In genomic region chr11:35569957-35570356, GRCm38 (mm10) we compare ENCODE assay signal across 20 mouse cellular contexts.
"Had no signal": no experiment of that assay in that cellular context is flagged by ENCODE, and none has a peak within 500 bp of the region (broad histone marks: within the 10 kb centered on the region; RNA-seq: fewer than 3 reads in every experiment).

No protein-coding gene starts in this region.

- DNase-seq: kidney, postnatal 14 days; kidney, postnatal 4 days; liver; lung, adult 18-20 months; right cerebral cortex, adult 18-20 months; right cerebral cortex, postnatal 14 days; right cerebral cortex, postnatal 4 days; thymus, adult 2 months; thymus, postnatal 14 days; thymus, postnatal 4 days had no signal

- H3K4me1 ChIP-seq: liver, embryonic 12.5 days; liver, embryonic 15.5 days had no signal

- ATAC-seq: liver, embryonic 12.5 days; midbrain, embryonic 15.5 days had no signal

- H3K36me3 ChIP-seq: liver, embryonic 12.5 days; liver, embryonic 15.5 days; midbrain, embryonic 12.5 days; midbrain, embryonic 15.5 days; neural tube, embryonic 12.5 days; neural tube, embryonic 15.5 days had no signal

- H3K27ac ChIP-seq: limb, embryonic 10.5 days; limb, embryonic 13.5 days; liver, embryonic 12.5 days; liver, embryonic 15.5 days; macrophage; midbrain, embryonic 12.5 days; midbrain, embryonic 15.5 days; neural tube, embryonic 12.5 days; neural tube, embryonic 15.5 days; stomach, postnatal 0 days had no signal

- H3K4me2 ChIP-seq: limb, embryonic 13.5 days; liver, embryonic 12.5 days; liver, embryonic 15.5 days; midbrain, embryonic 12.5 days; midbrain, embryonic 15.5 days; neural tube, embryonic 12.5 days; neural tube, embryonic 15.5 days had no signal

- H3K9me3 ChIP-seq: limb, embryonic 10.5 days; limb, embryonic 13.5 days; liver, embryonic 12.5 days; liver, embryonic 15.5 days; midbrain, embryonic 12.5 days; midbrain, embryonic 15.5 days; neural tube, embryonic 12.5 days; neural tube, embryonic 15.5 days had no signal

- H3K4me3 ChIP-seq: limb, embryonic 10.5 days; limb, embryonic 13.5 days; liver, embryonic 12.5 days; liver, embryonic 15.5 days; midbrain, embryonic 12.5 days; midbrain, embryonic 15.5 days; neural tube, embryonic 12.5 days; neural tube, embryonic 15.5 days had no signal

- H3K9ac ChIP-seq: limb, embryonic 13.5 days; liver, embryonic 12.5 days; liver, embryonic 15.5 days; midbrain, embryonic 12.5 days; midbrain, embryonic 15.5 days; neural tube, embryonic 12.5 days; neural tube, embryonic 15.5 days had no signal

- H3K27me3 ChIP-seq: limb, embryonic 13.5 days; liver, embryonic 12.5 days; liver, embryonic 15.5 days; neural tube, embryonic 12.5 days had no signal
